8 mouse cellular contexts compared by ENCODE assay signal in genomic region chr8:10945939-10946740, GRCm38 (mm10).
DNase-seq lines count a peak whose midpoint lies in the region; ATAC-seq lines count a peak whose summit lies in the region.

No protein-coding gene starts in this region.

- no peaks in the 10 kb centered on the region for H3K27me3 ChIP-seq in hindbrain, embryonic 15.5 days

- DNase-seq in R1 (ENCODE audit: low read depth, low spot score), result peak; percentile 86
- DNase-seq in gastrocnemius, adult 18-20 months (ENCODE audit: low spot score), result peak; percentile 91
- peak; percentile 64 to 70 for DNase-seq in left cerebral cortex, adult 8-10 months (ENCODE audit: low spot score in 2 of 2)
- peak; percentile 78 to 88 for DNase-seq in right cerebral cortex, adult 2 months (ENCODE audit: low spot score in 2 of 2)
- peak; percentile 70 for DNase-seq in urinary bladder, postnatal 10 days (ENCODE audit: low spot score)

- no peaks in the 10 kb centered on the region for H3K9me3 ChIP-seq in hindbrain, embryonic 15.5 days

- H3K4me1 ChIP-seq in hindbrain, embryonic 15.5 days (replicated peaks), result peaks cover 20% of the 10 kb centered on the region

- peak overlapping the region; percentile 46 for H3K4me2 ChIP-seq in hindbrain, embryonic 15.5 days

- peak; percentile 91 for ATAC-seq in common myeloid progenitor, adult 5-6 weeks (replicated peaks; ENCODE audit: low read depth, poor library complexity, severe bottlenecking)
- peak; percentile 82 for ATAC-seq in hindbrain, embryonic 15.5 days (ENCODE audit: low FRiP score, low read depth)
- peak; percentile 93 for ATAC-seq in megakaryocyte, adult 5-6 weeks (ENCODE audit: poor library complexity, severe bottlenecking)

- 0 out of 2 replicates have a peak overlapping the region, but pooled peaks have one; percentile 5 for H3K4me3 ChIP-seq in hindbrain, embryonic 15.5 days

- no peaks in the 10 kb centered on the region for H3K36me3 ChIP-seq in hindbrain, embryonic 15.5 days

- WGBS in hindbrain, embryonic 15.5 days, result 3% methylated on average over 23 of the region's 23 CpGs

- H3K27ac ChIP-seq in hindbrain, embryonic 15.5 days (replicated peaks), result peak overlapping the region; percentile 33

- 0 out of 2 replicates have a peak overlapping the region, but pooled peaks have one; percentile 9 for H3K9ac ChIP-seq in hindbrain, embryonic 15.5 days

Comparison
In these comparisons a context has a peak if more than half of its experiments do, and no peak if none do; other contexts are left out.
1. Peak in every context shown above with its lines: DNase-seq, ATAC-seq, H3K4me3 ChIP-seq and H3K27ac ChIP-seq.